Mouse (Mus musculus): Measurements from ENCODE around the gene Sept6. TPM values are rescaled to one million over a fixed set of nuclear protein-coding genes. Genes with fewer than 3 reads are reported as not detected.
"Not testable (repeated sequence)": the region's sequence is repeated elsewhere in the genome, so short reads cannot be mapped to it uniquely, and the experiment has no call there.

The Sept6 gene
- polyA plus RNA-seq, 1 experiment from 2014 or later, result 34.5 TPM

- not testable (repeated sequence) for DNase-seq (ENCODE audit: extremely low spot score, low spot score); H3K4me3 ChIP-seq
- 21% methylated on average over 1 of the region's 1 CpGs for WGBS
These were observed 92.7 kb downstream of the Sept6 start for GRCm38 (mm10) chrX:36898931-36899330.

DNA sequence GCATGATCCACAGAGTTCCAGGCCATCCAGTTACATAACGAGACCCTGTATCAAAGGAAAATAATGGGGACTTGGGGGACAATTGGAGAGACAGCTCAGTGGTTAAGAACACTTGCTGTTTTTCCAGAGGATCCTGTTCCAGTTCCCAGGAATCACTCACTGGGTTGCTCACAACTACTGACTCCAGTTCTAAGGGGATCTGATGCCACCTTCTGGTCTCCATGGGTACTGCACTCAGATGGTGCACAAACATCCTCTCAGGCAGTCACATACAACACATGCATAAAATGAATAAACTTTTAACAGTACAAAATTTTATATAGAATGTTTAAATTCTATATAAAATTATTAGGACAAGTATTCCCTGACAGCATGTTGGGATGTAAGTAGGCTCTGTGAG, 106.9 kb downstream of the Sept6 start:
- H3K9me3 ChIP-seq, result peaks cover 3% of the 10 kb centered on the region; the same call in 1 of the 2 replicates
- H3K27me3 ChIP-seq (ENCODE audit: poor library complexity, severe bottlenecking), result no peaks in the 10 kb centered on the region
- no peak overlapping the region for H3K4me3 ChIP-seq
- no peak overlapping the region for H3K27ac ChIP-seq
- no peaks in the 10 kb centered on the region for H3K4me1 ChIP-seq
- DNase-seq (ENCODE audit: extremely low spot score, low spot score), result no peak
- H3K36me3 ChIP-seq (replicated peaks), result peaks cover 57% of the 10 kb centered on the region
- 96% methylated on average over 1 of the region's 1 CpGs for WGBS

More at GRCm38 (mm10) chrX:36898931-36899330, 92.7 kb downstream of the Sept6 start:
- H3K9me3 ChIP-seq; H3K4me1 ChIP-seq; H3K27ac ChIP-seq; H3K36me3 ChIP-seq (replicated peaks); H3K27me3 ChIP-seq (ENCODE audit: poor library complexity, severe bottlenecking): not testable (repeated sequence)

- H3K4me3 ChIP-seq, result peak overlapping the region; percentile 73
- H3K27ac ChIP-seq, result peak overlapping the region; percentile 88
- H3K36me3 ChIP-seq (replicated peaks), result peaks cover 12% of the 10 kb centered on the region; the same call in 1 of the 2 replicates
- peak; percentile 24 for DNase-seq (ENCODE audit: extremely low spot score, low spot score)
- no peaks in the 10 kb centered on the region for H3K27me3 ChIP-seq (ENCODE audit: poor library complexity, severe bottlenecking)
- 21% methylated on average over 31 of the region's 36 CpGs for WGBS
- peaks cover 9% of the 10 kb centered on the region for H3K4me1 ChIP-seq
- peaks cover 6% of the 10 kb centered on the region; the same call in 1 of the 2 replicates for H3K9me3 ChIP-seq
These were observed 116.9 kb downstream of the Sept6 start for GRCm38 (mm10) chrX:36874704-36875128.

DNA sequence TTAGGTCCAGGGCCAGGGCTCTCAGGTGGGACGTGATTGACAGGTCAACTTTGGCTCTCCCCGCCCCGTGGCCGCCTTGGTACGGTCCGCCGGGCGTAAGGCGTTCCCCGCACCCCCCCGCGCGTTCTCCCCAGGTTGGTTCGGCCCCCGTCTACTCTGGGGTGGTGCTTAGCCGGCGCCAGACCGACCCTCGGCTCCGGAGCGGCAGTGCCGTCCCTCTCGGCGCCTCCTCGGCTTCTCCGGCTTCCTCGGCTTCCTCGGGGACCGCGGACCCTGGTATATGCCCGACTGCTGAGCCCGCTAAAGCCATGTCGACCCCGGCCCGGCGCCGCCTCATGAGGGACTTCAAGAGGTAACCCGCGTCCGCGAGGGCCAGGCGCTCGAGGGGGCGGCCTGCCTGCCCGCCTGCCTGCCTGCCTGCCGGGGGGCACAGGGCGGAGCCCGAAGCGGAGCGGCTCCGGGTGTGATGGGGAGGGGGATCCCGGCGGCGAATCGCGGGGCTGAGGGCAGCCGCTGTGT, 117.4 kb downstream of the Sept6 start:
- H3K27ac ChIP-seq, result peak overlapping the region; percentile 88
- peak overlapping the region; percentile 73 for H3K4me3 ChIP-seq
- DNase-seq (ENCODE audit: extremely low spot score, low spot score), result peak; percentile 83
- WGBS, result 14% methylated on average over 57 of the region's 57 CpGs
- peaks cover 9% of the 10 kb centered on the region for H3K4me1 ChIP-seq
- peaks cover 6% of the 10 kb centered on the region; the same call in 1 of the 2 replicates for H3K9me3 ChIP-seq
- H3K36me3 ChIP-seq (replicated peaks), result peaks cover 12% of the 10 kb centered on the region; the same call in 1 of the 2 replicates
- H3K27me3 ChIP-seq (ENCODE audit: poor library complexity, severe bottlenecking), result no peaks in the 10 kb centered on the region

DNA sequence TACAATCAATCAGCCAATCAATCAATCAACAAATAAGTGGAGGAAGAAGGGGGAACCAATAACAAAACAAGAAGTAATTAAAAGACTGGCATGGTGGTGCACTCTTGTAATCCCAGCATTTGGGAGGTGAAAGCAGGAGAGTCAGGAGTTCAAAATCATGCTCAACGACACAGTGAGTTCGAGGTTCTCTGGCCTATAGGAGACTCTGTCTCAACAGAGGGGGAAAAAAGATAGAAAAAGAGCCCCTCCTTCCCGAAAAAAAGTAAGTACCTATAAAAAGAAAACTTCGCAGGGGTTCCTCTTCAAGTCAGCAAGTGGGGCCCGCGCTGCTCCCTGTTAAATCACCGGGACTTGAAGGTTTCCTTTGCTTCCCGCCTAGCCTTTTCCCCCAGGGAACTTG, 117.8 kb downstream of the Sept6 start, which contains the start of the genes Ube2a and C330007P06Rik:
Gene Ube2a (plus strand): TSS at position 136 of the 400 bp plus-strand sequence.
Gene C330007P06Rik (minus strand): TSS at position 347 of the 400 bp plus-strand sequence.
- no peak for DNase-seq (ENCODE audit: extremely low spot score, low spot score)
- Histone ChIP-seq H3K4me3 (peak within 1 kb of the TSS; percentile 73), H3K9me3 (peaks cover 6% of the 10 kb centered on the region; the same call in 1 of the 2 replicates)

DNA sequence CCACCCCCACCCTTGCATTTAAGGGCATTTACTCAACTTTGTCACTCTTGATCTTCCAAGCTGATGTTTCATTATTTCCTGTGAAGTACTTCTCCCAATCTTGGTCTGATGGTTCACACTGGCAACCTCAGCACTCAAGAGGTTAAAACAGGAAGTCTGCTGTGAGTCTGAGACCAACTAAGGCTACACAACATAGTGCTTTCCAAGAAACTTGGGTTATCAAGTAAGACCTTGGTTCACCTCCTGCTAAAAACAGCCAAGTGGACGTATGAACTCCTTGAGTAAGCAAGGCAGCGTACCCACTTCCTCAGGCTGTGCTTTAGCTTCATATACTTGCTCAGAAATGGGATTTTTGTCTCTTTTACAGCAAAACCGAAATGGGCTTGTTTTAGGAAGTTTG, 121.2 kb downstream of the Sept6 start:
- Histone ChIP-seq H3K9me3 (peaks cover 6% of the 10 kb centered on the region; the same call in 1 of the 2 replicates), H3K27ac (no peak overlapping the region), H3K36me3 (replicated peaks) (no peaks in the 10 kb centered on the region), H3K4me3 (no peak overlapping the region), H3K27me3 (ENCODE audit: poor library complexity, severe bottlenecking) (no peaks in the 10 kb centered on the region), H3K4me1 (peaks cover 7% of the 10 kb centered on the region)
- DNase-seq (ENCODE audit: extremely low spot score, low spot score), result no peak
- 83% methylated on average over 3 of the region's 3 CpGs for WGBS

More for the DNA sequence above, 117.8 kb downstream of the Sept6 start, which contains the start of the genes Ube2a and C330007P06Rik:
- WGBS, result 26% methylated on average over 8 of the region's 8 CpGs
- peaks cover 12% of the 10 kb centered on the region; the same call in 1 of the 2 replicates for H3K36me3 ChIP-seq (replicated peaks)
- peak within 1 kb of the TSS; percentile 88 for H3K27ac ChIP-seq
- no peaks in the 10 kb centered on the region for H3K27me3 ChIP-seq (ENCODE audit: poor library complexity, severe bottlenecking)
- peaks cover 9% of the 10 kb centered on the region for H3K4me1 ChIP-seq

- Histone ChIP-seq H3K9me3 (no peaks in the 10 kb centered on the region), H3K36me3 (replicated peaks) (0 out of 2 replicates have a peak, but pooled peaks cover 4% of the 10 kb centered on the region), H3K4me1 (peaks cover 10% of the 10 kb centered on the region), H3K27me3 (ENCODE audit: poor library complexity, severe bottlenecking) (no peaks in the 10 kb centered on the region), H3K27ac (peak overlapping the region; percentile 81; the same call in 1 of the 2 replicates), H3K4me3 (peak overlapping the region; percentile 57)
- no peak for DNase-seq (ENCODE audit: extremely low spot score, low spot score)
- WGBS, result 54% methylated on average over 8 of the region's 8 CpGs
These were observed 126.8 kb downstream of the Sept6 start for GRCm38 (mm10) chrX:36864609-36865328.

DNA sequence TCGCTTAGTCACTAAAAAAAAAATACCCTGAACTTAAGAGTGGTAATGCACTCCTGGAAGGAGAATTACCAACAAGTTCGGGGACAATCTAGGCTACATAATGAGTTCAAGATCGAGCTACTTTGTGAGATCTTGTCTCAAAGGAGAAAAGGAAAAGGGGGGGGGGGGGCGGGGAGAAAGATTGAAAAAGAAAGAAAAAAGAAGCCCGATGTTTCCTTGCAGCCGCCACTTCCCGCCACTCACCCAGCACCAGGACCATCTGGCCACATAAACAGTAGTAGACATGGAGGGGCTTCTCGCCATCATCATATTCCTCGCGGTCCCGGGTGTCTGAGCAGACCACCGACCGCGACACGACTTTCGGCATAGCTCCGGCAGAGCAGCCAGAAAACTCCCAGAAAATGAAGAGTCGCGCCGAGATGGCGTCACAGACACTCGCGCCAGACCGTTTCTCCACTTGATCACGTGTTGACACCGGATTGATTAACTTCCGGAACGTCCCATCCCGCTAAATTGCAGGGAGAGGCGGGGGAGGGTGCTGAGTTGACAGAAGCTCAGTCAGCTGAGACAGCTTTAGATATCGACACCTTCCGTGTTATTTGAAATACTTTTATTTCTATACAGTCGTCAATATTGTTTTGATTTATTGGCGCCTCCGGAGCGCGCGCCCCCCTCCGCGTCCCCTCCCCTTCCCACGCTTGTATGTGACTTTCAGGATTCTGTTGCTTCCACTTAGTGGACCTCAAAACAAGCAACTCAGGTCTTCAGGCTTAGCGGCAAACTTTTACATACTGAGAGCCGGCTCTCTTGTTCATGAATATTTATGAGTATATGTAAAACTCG, 127.6 kb downstream of the Sept6 start:
- no peaks in the 10 kb centered on the region for H3K9me3 ChIP-seq
- H3K4me1 ChIP-seq, result peaks cover 10% of the 10 kb centered on the region
- H3K27ac ChIP-seq, result peak overlapping the region; percentile 81
- peak; percentile 78 for DNase-seq (ENCODE audit: extremely low spot score, low spot score)
- H3K4me3 ChIP-seq, result peak overlapping the region; percentile 57
- H3K27me3 ChIP-seq (ENCODE audit: poor library complexity, severe bottlenecking), result no peaks in the 10 kb centered on the region
- 0 out of 2 replicates have a peak, but pooled peaks cover 7% of the 10 kb centered on the region for H3K36me3 ChIP-seq (replicated peaks)
- WGBS, result 19% methylated on average over 43 of the region's 44 CpGs

Other genes starting within 250 kb of the Sept6 start
- gene Slc25a43, start 248.1 kb downstream of the Sept6 start, polyA plus RNA-seq (2016; fragmentation: Nextera tagmentation; extraction: Ambion mirVana), result 1.1 and 1.8 TPM in 2 replicates
- gene Slc25a5, start 196.1 kb downstream of the Sept6 start, polyA plus RNA-seq (2016; fragmentation: Nextera tagmentation; extraction: Ambion mirVana), result 867 and 903 TPM in 2 replicates
- 126 and 131 TPM in 2 replicates for gene Ube2a, start 117.9 kb downstream of the Sept6 start, polyA plus RNA-seq (2016; fragmentation: Nextera tagmentation; extraction: Ambion mirVana)
- 32.7 and 33.0 TPM in 2 replicates for gene C330007P06Rik, start 117.7 kb downstream of the Sept6 start, polyA plus RNA-seq (2016; fragmentation: Nextera tagmentation; extraction: Ambion mirVana)
- gene Nkrf, start 88.9 kb downstream of the Sept6 start, polyA plus RNA-seq (2016; fragmentation: Nextera tagmentation; extraction: Ambion mirVana), result 2.4 and 2.6 TPM in 2 replicates
- gene Sowahd, start 57.1 kb upstream of the Sept6 start, polyA plus RNA-seq (2016; fragmentation: Nextera tagmentation; extraction: Ambion mirVana), result not detected in 2 replicates
- 489 and 493 TPM in 2 replicates for gene Rpl39, start 93.6 kb upstream of the Sept6 start, polyA plus RNA-seq (2016; fragmentation: Nextera tagmentation; extraction: Ambion mirVana)
- gene Upf3b, start 118.5 kb upstream of the Sept6 start, polyA plus RNA-seq (2016; fragmentation: Nextera tagmentation; extraction: Ambion mirVana), result 23.7 and 23.9 TPM in 2 replicates
- gene Nkap, start 135.0 kb upstream of the Sept6 start, polyA plus RNA-seq (2016; fragmentation: Nextera tagmentation; extraction: Ambion mirVana), result 19.6 and 21.2 TPM in 2 replicates
- 0.09 and 0.17 TPM in 2 replicates for gene Akap14, start 177.0 kb upstream of the Sept6 start, polyA plus RNA-seq (2016; fragmentation: Nextera tagmentation; extraction: Ambion mirVana)
- 376 and 385 TPM in 2 replicates for gene Ndufa1, start 199.4 kb upstream of the Sept6 start, polyA plus RNA-seq (2016; fragmentation: Nextera tagmentation; extraction: Ambion mirVana)
- gene Rnf113a1, start 199.5 kb upstream of the Sept6 start, polyA plus RNA-seq (2016; fragmentation: Nextera tagmentation; extraction: Ambion mirVana), result 11.2 and 12.9 TPM in 2 replicates
- not detected in 2 replicates for gene Gm9, start 219.2 kb upstream of the Sept6 start, polyA plus RNA-seq (2016; fragmentation: Nextera tagmentation; extraction: Ambion mirVana)
- not detected in 2 replicates for gene Rhox1, start 230.5 kb upstream of the Sept6 start, polyA plus RNA-seq (2016; fragmentation: Nextera tagmentation; extraction: Ambion mirVana)